Mouse (Mus musculus) lung, embryonic 16.5 days (tissue): ENCODE results near the gene Camkmt. TPM values are rescaled to one million over a fixed set of nuclear protein-coding genes. Genes with fewer than 3 reads are reported as not detected.

Experiments
- ATAC-seq: fragments of 200-750 bp; cut with Nextera tagmentation; 2 replicates; pipeline ENCODE4 v1.8.0; 2017; ENCODE audit warnings: low read depth, mild to moderate bottlenecking, moderate library complexity
- H3K27ac ChIP-seq: fragments of 300-500 bp; sonication (generic); 2 replicates; pipeline ENCODE4 v1.5.1; 2014; ENCODE audit warnings: mild to moderate bottlenecking, control low read depth, low read length
- H3K27me3 ChIP-seq: fragments of 300-500 bp; sonication (generic); 2 replicates; pipeline ENCODE4 v1.6.1; 2014; ENCODE audit warnings: low read depth, low read length, mixed read lengths; ENCODE audit not compliant: control insufficient read depth, insufficient read depth
- H3K36me3 ChIP-seq: fragments of 300-500 bp; sonication (generic); 2 replicates; pipeline ENCODE4 v1.6.1; 2014; ENCODE audit warnings: low read length; ENCODE audit not compliant: control insufficient read depth, insufficient read depth
- H3K4me1 ChIP-seq: fragments of 300-500 bp; sonication (generic); replicated peaks from 2 replicates; pipeline ENCODE4 v1.6.1; 2014; ENCODE audit warnings: low read length, mixed read lengths; ENCODE audit not compliant: control insufficient read depth, insufficient read depth
- H3K4me2 ChIP-seq: fragments of 300-500 bp; sonication (generic); 2 replicates; pipeline ENCODE4 v1.6.1; 2014; ENCODE audit warnings: low read depth, low read length, control low read depth
- H3K4me3 ChIP-seq: fragments of 300-500 bp; sonication (generic); 2 replicates; pipeline ENCODE4 v1.5.1; 2014; ENCODE audit warnings: mild to moderate bottlenecking, low read length, control low read depth
- H3K9ac ChIP-seq: fragments of 300-500 bp; sonication (generic); 2 replicates; pipeline ENCODE4 v1.6.1; 2014; ENCODE audit warnings: low read length, control low read depth
- H3K9me3 ChIP-seq: fragments of 300-500 bp; sonication (generic); 2 replicates; pipeline ENCODE4 v1.6.1; 2016; ENCODE audit warnings: low read length; ENCODE audit not compliant: control insufficient read depth
- WGBS: fragments of 180-500 bp; shearing (Covaris S2); extraction: QIAGEN DNeasy Blood & Tissue Kit; methylation state at CpG from one replicate; pipeline ENCODE4 v1.1.7; 2014; 5-methylcytosine and 5-hydroxymethylcytosine counted together
- polyA plus RNA-seq: library from polyadenylated mRNA; unstranded; fragments of >200 nt; fragmentation: Nextera tagmentation; extraction: Ambion mirVana; gene quantifications from 2 replicates; pipeline ENCODE4 v1.2.1, GENCODE M21; 2015

The Camkmt gene
- polyA plus RNA-seq, 1 experiment from 2014 or later: 10.9 TPM

GRCm38 (mm10) chr17:85393891-85394321, 303.6 kb downstream of the Camkmt start:
- Histone ChIP-seq H3K9ac (no peak overlapping the region), H3K36me3 (no peaks in the 10 kb centered on the region), H3K9me3 (no peaks in the 10 kb centered on the region), H3K4me2 (no peak overlapping the region), H3K27ac (no peak overlapping the region), H3K4me3 (no peak overlapping the region), H3K27me3 (no peaks in the 10 kb centered on the region), H3K4me1 (no peaks in the 10 kb centered on the region; the same call in 1 of the 2 replicates)
- WGBS: 87% methylated on average over 7 of the region's 7 CpGs
- no peak for ATAC-seq

- Histone ChIP-seq H3K4me3 (no peak overlapping the region), H3K27ac (no peak overlapping the region), H3K27me3 (no peaks in the 10 kb centered on the region), H3K4me2 (peak overlapping the region; percentile 11; the same call in 1 of the 2 replicates), H3K36me3 (no peaks in the 10 kb centered on the region), H3K9ac (no peak overlapping the region), H3K9me3 (no peaks in the 10 kb centered on the region), H3K4me1 (no peaks in the 10 kb centered on the region; the same call in 1 of the 2 replicates)
- 41% methylated on average over 5 of the region's 5 CpGs for WGBS
- ATAC-seq: peak; percentile 65; the same call in 1 of the 2 replicates
Observed at GRCm38 (mm10) chr17:85395502-85395901, 305.1 kb downstream of the Camkmt start.

GRCm38 (mm10) chr17:85400751-85401150, 310.4 kb downstream of the Camkmt start:
- Histone ChIP-seq H3K27ac (no peak overlapping the region), H3K4me1 (no peaks in the 10 kb centered on the region), H3K27me3 (no peaks in the 10 kb centered on the region), H3K9ac (no peak overlapping the region), H3K36me3 (no peaks in the 10 kb centered on the region), H3K4me2 (no peak overlapping the region), H3K4me3 (no peak overlapping the region), H3K9me3 (no peaks in the 10 kb centered on the region)
- WGBS: 76% methylated on average over 4 of the region's 4 CpGs
- ATAC-seq: no peak

- no peak overlapping the region for H3K4me3 ChIP-seq
- H3K36me3 ChIP-seq: no peaks in the 10 kb centered on the region
- no peak overlapping the region for H3K9ac ChIP-seq
- no peak for ATAC-seq
- no peak overlapping the region for H3K27ac ChIP-seq
- 75% methylated on average over 5 of the region's 5 CpGs for WGBS
- H3K4me1 ChIP-seq: no peaks in the 10 kb centered on the region
- no peak overlapping the region for H3K4me2 ChIP-seq
- H3K27me3 ChIP-seq: no peaks in the 10 kb centered on the region
- no peaks in the 10 kb centered on the region for H3K9me3 ChIP-seq
Observed at GRCm38 (mm10) chr17:85405161-85405560, 314.8 kb downstream of the Camkmt start.

- Histone ChIP-seq H3K9me3 (no peaks in the 10 kb centered on the region), H3K4me1 (no peaks in the 10 kb centered on the region), H3K4me3 (no peak overlapping the region), H3K36me3 (no peaks in the 10 kb centered on the region), H3K27me3 (no peaks in the 10 kb centered on the region), H3K9ac (no peak overlapping the region), H3K27ac (no peak overlapping the region), H3K4me2 (no peak overlapping the region)
- 86% methylated on average over 10 of the region's 10 CpGs for WGBS
- no peak for ATAC-seq
Observed at GRCm38 (mm10) chr17:85406195-85406594, 315.8 kb downstream of the Camkmt start.

- H3K4me1 ChIP-seq: no peaks in the 10 kb centered on the region
- ATAC-seq: no peak
- no peak overlapping the region for H3K27ac ChIP-seq
- no peak overlapping the region for H3K4me2 ChIP-seq
- no peaks in the 10 kb centered on the region for H3K27me3 ChIP-seq
- H3K9ac ChIP-seq: no peak overlapping the region
- H3K4me3 ChIP-seq: no peak overlapping the region
- no peaks in the 10 kb centered on the region for H3K36me3 ChIP-seq
- WGBS: 73% methylated on average over 7 of the region's 7 CpGs
- no peaks in the 10 kb centered on the region for H3K9me3 ChIP-seq
Observed at GRCm38 (mm10) chr17:85428831-85429230, 338.5 kb downstream of the Camkmt start.

- Histone ChIP-seq H3K4me2 (no peak overlapping the region), H3K9me3 (no peaks in the 10 kb centered on the region), H3K36me3 (no peaks in the 10 kb centered on the region), H3K9ac (no peak overlapping the region), H3K27me3 (no peaks in the 10 kb centered on the region), H3K4me3 (no peak overlapping the region), H3K4me1 (no peaks in the 10 kb centered on the region), H3K27ac (no peak overlapping the region)
- no peak for ATAC-seq
- 43% methylated on average over 8 of the region's 8 CpGs for WGBS
Observed at GRCm38 (mm10) chr17:85432923-85433322, 342.6 kb downstream of the Camkmt start.

GRCm38 (mm10) chr17:85443036-85443435, 352.7 kb downstream of the Camkmt start:
- no peak overlapping the region for H3K9ac ChIP-seq
- H3K4me1 ChIP-seq: no peaks in the 10 kb centered on the region; the same call in 1 of the 2 replicates
- no peaks in the 10 kb centered on the region for H3K9me3 ChIP-seq
- H3K27me3 ChIP-seq: no peaks in the 10 kb centered on the region
- no peak overlapping the region for H3K27ac ChIP-seq
- 50% methylated on average over 8 of the region's 8 CpGs for WGBS
- ATAC-seq: no peak
- H3K4me2 ChIP-seq: no peak overlapping the region
- no peak overlapping the region for H3K4me3 ChIP-seq
- no peaks in the 10 kb centered on the region for H3K36me3 ChIP-seq

- H3K9me3 ChIP-seq: no peaks in the 10 kb centered on the region
- no peak for ATAC-seq
- no peak overlapping the region for H3K27ac ChIP-seq
- no peak overlapping the region for H3K9ac ChIP-seq
- 3% methylated on average over 23 of the region's 23 CpGs for WGBS
- H3K4me3 ChIP-seq: 0 out of 2 replicates have a peak overlapping the region, but pooled peaks have one; percentile 3
- peak overlapping the region; percentile 31; the same call in 1 of the 2 replicates for H3K4me2 ChIP-seq
- no peaks in the 10 kb centered on the region for H3K36me3 ChIP-seq
- peaks cover 4% of the 10 kb centered on the region; the same call in 1 of the 2 replicates for H3K4me1 ChIP-seq
- H3K27me3 ChIP-seq: peaks cover 65% of the 10 kb centered on the region
Observed at GRCm38 (mm10) chr17:85454419-85454983, 364.1 kb downstream of the Camkmt start.
